In the genomic region with DNA sequence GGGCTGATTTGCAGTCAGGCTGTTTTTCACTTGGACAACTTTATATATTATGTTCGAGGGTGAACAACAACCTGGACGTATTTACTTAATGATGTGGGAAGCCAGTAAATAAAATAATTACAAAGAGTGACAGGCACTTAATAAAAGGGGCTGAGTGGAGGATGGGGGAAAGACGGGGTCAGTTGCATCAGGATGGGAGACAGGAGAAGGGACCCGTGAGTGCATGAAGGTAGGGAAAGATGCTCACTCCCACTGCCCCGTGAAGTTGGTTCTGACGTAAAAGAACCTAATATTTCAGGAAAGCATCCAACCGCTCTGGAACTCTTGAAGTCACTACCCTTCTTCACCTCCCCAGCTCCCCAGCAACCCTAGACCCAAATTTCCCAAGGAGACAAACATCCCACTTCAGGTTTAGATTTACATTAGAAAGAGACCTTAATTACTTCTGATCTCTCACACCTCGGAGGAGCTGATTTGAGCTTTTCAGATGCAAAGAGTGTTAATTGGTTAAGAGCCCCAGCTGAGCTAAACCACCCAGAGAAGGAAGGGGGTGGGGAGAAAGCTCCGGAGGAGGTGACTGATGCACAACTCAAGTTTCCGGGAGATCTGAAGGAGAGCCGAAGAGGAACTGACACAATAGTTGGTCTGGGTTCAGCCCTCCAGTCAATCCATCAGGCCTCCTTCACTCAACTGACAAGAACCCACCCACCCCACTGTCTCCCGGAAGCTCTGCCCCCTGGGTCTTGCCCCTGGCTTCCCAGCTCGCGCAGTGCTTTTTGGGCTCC, we compare ENCODE assay signal across 8 mouse cellular contexts.
A peak's percentile ranks its signal among the peaks of the same experiment; 100 is the strongest.
DNase-seq lines count a peak whose midpoint lies in the region; ATAC-seq and TF ChIP-seq lines count a peak whose summit lies in the region.

No protein-coding gene starts in this region.

- H3K9ac ChIP-seq in kidney, embryonic 14.5 days (ENCODE audit: low read depth, low read length), result no peak overlapping the region
- no peak overlapping the region for H3K9ac ChIP-seq in embryonic facial prominence, embryonic 13.5 days
- H3K9ac ChIP-seq in limb, embryonic 14.5 days (ENCODE audit: low read depth, low read length, severe bottlenecking), result no peak overlapping the region
- H3K9ac ChIP-seq in stomach, embryonic 14.5 days (replicated peaks; ENCODE audit: low read depth, low read length), result no peak overlapping the region

- 1% methylated on average over 14 of the region's 14 CpGs for WGBS in kidney, embryonic 14.5 days
- 6% methylated on average over 14 of the region's 14 CpGs for WGBS in embryonic facial prominence, embryonic 13.5 days
- 5% methylated on average over 14 of the region's 14 CpGs for WGBS in limb, embryonic 14.5 days
- WGBS in stomach, embryonic 14.5 days, result 13% methylated on average over 14 of the region's 14 CpGs

- peak overlapping the region; percentile 19 for H3K4me2 ChIP-seq in kidney, embryonic 14.5 days (replicated peaks; ENCODE audit: low read depth, low read length)
- H3K4me2 ChIP-seq in embryonic facial prominence, embryonic 13.5 days, result peak overlapping the region; percentile 40
- H3K4me2 ChIP-seq in limb, embryonic 14.5 days (replicated peaks; ENCODE audit: low read depth, low read length, severe bottlenecking), result peak overlapping the region; percentile 11; the same call in 1 of the 2 replicates
- H3K4me2 ChIP-seq in stomach, embryonic 14.5 days (replicated peaks; ENCODE audit: low read depth, low read length), result peak overlapping the region; percentile 31

- no peaks in the 10 kb centered on the region for H3K36me3 ChIP-seq in kidney, embryonic 14.5 days (ENCODE audit: control insufficient read depth, insufficient read depth, low read length)
- H3K36me3 ChIP-seq in embryonic facial prominence, embryonic 13.5 days, result no peaks in the 10 kb centered on the region
- H3K36me3 ChIP-seq in limb, embryonic 14.5 days (ENCODE audit: control insufficient read depth, insufficient read depth, low read length), result no peaks in the 10 kb centered on the region
- no peaks in the 10 kb centered on the region for H3K36me3 ChIP-seq in stomach, embryonic 14.5 days (ENCODE audit: control insufficient read depth, insufficient read depth, low read length)

- ATAC-seq in kidney, embryonic 14.5 days (ENCODE audit: low FRiP score, low TSS enrichment), result peak; percentile 89
- no peak for ATAC-seq in embryonic facial prominence, embryonic 13.5 days (ENCODE audit: insufficient number of reproducible peaks, insufficient read depth, low FRiP score, low TSS enrichment, low read depth)
- no peak for ATAC-seq in limb, embryonic 14.5 days (ENCODE audit: low FRiP score, low read depth)
- ATAC-seq in stomach, embryonic 14.5 days (ENCODE audit: insufficient number of reproducible peaks, insufficient read depth, low FRiP score, low read depth), result no peak

- no peaks in the 10 kb centered on the region for H3K9me3 ChIP-seq in kidney, embryonic 14.5 days (ENCODE audit: control insufficient read depth, low read length)
- no peaks in the 10 kb centered on the region for H3K9me3 ChIP-seq in embryonic facial prominence, embryonic 13.5 days
- no peaks in the 10 kb centered on the region for H3K9me3 ChIP-seq in limb, embryonic 14.5 days (ENCODE audit: control insufficient read depth, low read length)
- no peaks in the 10 kb centered on the region for H3K9me3 ChIP-seq in stomach, embryonic 14.5 days (ENCODE audit: control insufficient read depth, low read depth, low read length)

- H3K4me1 ChIP-seq in kidney, embryonic 14.5 days (ENCODE audit: control insufficient read depth, insufficient read depth, low read length), result peaks cover 15% of the 10 kb centered on the region
- H3K4me1 ChIP-seq in embryonic facial prominence, embryonic 13.5 days, result peaks cover 10% of the 10 kb centered on the region
- H3K4me1 ChIP-seq in limb, embryonic 14.5 days (ENCODE audit: control insufficient read depth, insufficient read depth, low read length), result peaks cover 17% of the 10 kb centered on the region
- peaks cover 5% of the 10 kb centered on the region; the same call in 1 of the 2 replicates for H3K4me1 ChIP-seq in stomach, embryonic 14.5 days (ENCODE audit: control insufficient read depth, insufficient read depth, low read length)

- H3K4me3 ChIP-seq in kidney, embryonic 14.5 days (ENCODE audit: low read length), result no peak overlapping the region
- 0 out of 2 replicates have a peak overlapping the region, but pooled peaks have one; percentile 12 for H3K4me3 ChIP-seq in embryonic facial prominence, embryonic 13.5 days
- H3K4me3 ChIP-seq in limb, embryonic 14.5 days (replicated peaks; ENCODE audit: low read length), result no peak overlapping the region
- H3K4me3 ChIP-seq in stomach, embryonic 14.5 days (ENCODE audit: low read depth, low read length), result no peak overlapping the region

- no peak for DNase-seq in kidney, adult 11 months
- DNase-seq in limb, embryonic 14.5 days (ENCODE audit: low spot score), result no peak
- DNase-seq in cerebellum, postnatal 25 days, result no peak
- no peak for DNase-seq in ovary, postnatal 10 days (ENCODE audit: low spot score)
- no peak for DNase-seq in cerebellum, postnatal 36 days

- no peak overlapping the region; the same call in 1 of the 2 replicates for H3K27ac ChIP-seq in kidney, embryonic 14.5 days (ENCODE audit: low read depth, low read length)
- no peak overlapping the region for H3K27ac ChIP-seq in embryonic facial prominence, embryonic 13.5 days
- no peak overlapping the region for H3K27ac ChIP-seq in limb, embryonic 14.5 days (replicated peaks; ENCODE audit: low read depth, low read length)
- H3K27ac ChIP-seq in stomach, embryonic 14.5 days (ENCODE audit: low read length), result peak overlapping the region; percentile 4; the same call in 1 of the 2 replicates

- no peak for TF ChIP-seq POLR2A in limb, embryonic 14.5 days (IDR thresholded peaks at IDR 0.05; ENCODE audit: borderline replicate concordance, extremely low read depth, insufficient read depth, insufficient read length)

- no peaks in the 10 kb centered on the region for H3K27me3 ChIP-seq in kidney, embryonic 14.5 days (ENCODE audit: control insufficient read depth, insufficient read depth, low read length)
- no peaks in the 10 kb centered on the region for H3K27me3 ChIP-seq in embryonic facial prominence, embryonic 13.5 days
- H3K27me3 ChIP-seq in limb, embryonic 14.5 days (ENCODE audit: control insufficient read depth, insufficient read depth, low read length), result no peaks in the 10 kb centered on the region
- no peaks in the 10 kb centered on the region for H3K27me3 ChIP-seq in stomach, embryonic 14.5 days (ENCODE audit: control insufficient read depth, insufficient read depth, low read length)
